Mouse (Mus musculus) cortical plate, adult 2 months (tissue): ENCODE data around the gene Ccdc59. TPM values are rescaled to one million over a fixed set of nuclear protein-coding genes. Genes with fewer than 3 reads are reported as not detected.

Experiments used
- H3K27ac ChIP-seq: fragments of 200-500 bp; 2 replicates; pipeline ENCODE4 v1.5.1; 2012; ENCODE audit warnings: low read length, control low read depth, inconsistent platforms; ENCODE audit not compliant: insufficient read depth
- H3K4me1 ChIP-seq: fragments of 200-500 bp; 2 replicates; pipeline ENCODE4 v1.6.1; 2011; ENCODE audit warnings: low read length; ENCODE audit not compliant: control insufficient read depth, insufficient read depth
- H3K4me3 ChIP-seq: fragments of 200-500 bp; 2 replicates; pipeline ENCODE4 v1.5.1; 2011; ENCODE audit warnings: mild to moderate bottlenecking, low read length, control low read depth; ENCODE audit not compliant: insufficient read depth
- CTCF ChIP-seq: fragments of 200-500 bp; IDR thresholded peaks from 2 replicates; pipeline ENCODE4 v1.5.1; 2011; ENCODE audit warnings: mild to moderate bottlenecking, control low read depth, low read length; ENCODE audit not compliant: insufficient read depth; ENCODE audit errors: extremely low read depth
- POLR2A ChIP-seq: fragments of 200-500 bp; IDR thresholded peaks from 2 replicates; pipeline ENCODE4 v1.6.1; 2011; ENCODE audit warnings: mild to moderate bottlenecking, low read length, control low read depth; ENCODE audit not compliant: insufficient read depth; ENCODE audit errors: extremely low read depth
- polyA plus RNA-seq: library from polyadenylated mRNA; depleted of rRNA; stranded (reverse); fragments of >200 nt; gene quantifications from 2 replicates; pipeline ENCODE4 v1.2.3, GENCODE M21; 2012; rRNA removed

The Ccdc59 gene
- 24.2 and 24.6 TPM in 2 replicates for polyA plus RNA-seq

- peak within 1 kb of the TSS; percentile 91 for H3K4me3 ChIP-seq
- peak; percentile 40 for TF ChIP-seq CTCF
- TF ChIP-seq POLR2A, result peak; percentile 57; the same call in 1 of the 2 replicates
- peaks cover 3% of the 10 kb centered on the region; the same call in 1 of the 2 replicates for H3K4me1 ChIP-seq
Measured at GRCm38 (mm10) chr10:105840928-105841888, at the start of gene Ccdc59, which contains the start of gene Mettl25. Gene Ccdc59, plus strand, starts transcription at chr10:105841067. Gene Mettl25, minus strand, starts transcription at chr10:105841380.

GRCm38 (mm10) chr10:105793776-105794552, 46.9 kb upstream of the Ccdc59 start:
- Histone ChIP-seq H3K4me1 (peaks cover 2% of the 10 kb centered on the region; the same call in 1 of the 2 replicates), H3K27ac (no peak overlapping the region), H3K4me3 (no peak overlapping the region)
- no peak for TF ChIP-seq CTCF
- TF ChIP-seq POLR2A, result no peak

More at GRCm38 (mm10) chr10:105840928-105841888, at the start of gene Ccdc59, which contains the start of gene Mettl25:
- peak within 1 kb of the TSS; percentile 96 for H3K27ac ChIP-seq

DNA sequence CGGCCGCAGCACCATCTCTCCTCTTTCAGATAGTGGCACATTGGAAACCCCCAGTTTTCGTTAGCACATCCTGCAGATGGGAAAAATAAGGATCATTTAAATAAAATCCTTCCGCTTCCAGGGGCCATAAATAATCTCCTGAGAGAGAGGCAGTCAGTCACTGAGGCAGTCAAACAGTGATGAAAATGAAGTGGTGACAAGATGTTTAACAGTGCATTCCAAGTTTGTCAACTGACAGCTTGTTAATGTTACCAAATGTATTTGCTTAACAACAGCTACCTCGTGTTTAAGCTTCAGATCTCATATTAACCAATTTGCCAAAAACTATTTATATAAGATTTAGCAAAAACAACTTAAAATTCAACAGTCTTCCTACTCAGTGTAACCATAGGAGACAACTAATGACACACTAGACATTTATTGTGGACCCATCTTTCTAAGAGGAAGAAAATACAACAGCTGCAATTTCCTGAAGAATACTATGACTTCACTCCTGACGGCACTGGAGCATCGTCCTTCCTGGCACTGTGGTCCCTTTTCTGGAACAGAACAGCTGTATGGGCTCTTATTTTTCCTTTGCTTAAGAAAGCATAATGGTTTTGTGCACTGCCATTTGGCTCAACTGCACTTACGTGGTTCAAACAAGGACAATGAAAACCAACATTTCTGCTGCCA, 43.5 kb upstream of the Ccdc59 start:
- H3K4me1 ChIP-seq, result no peaks in the 10 kb centered on the region; the same call in 1 of the 2 replicates
- no peak overlapping the region for H3K27ac ChIP-seq
- no peak overlapping the region for H3K4me3 ChIP-seq
- TF ChIP-seq POLR2A, result no peak
- TF ChIP-seq CTCF, result no peak

- H3K4me1 ChIP-seq, result no peaks in the 10 kb centered on the region; the same call in 1 of the 2 replicates
- H3K4me3 ChIP-seq, result no peak overlapping the region
- TF ChIP-seq POLR2A (no peak), CTCF (no peak)
- H3K27ac ChIP-seq, result no peak overlapping the region
Measured at GRCm38 (mm10) chr10:105801147-105801546, 39.7 kb upstream of the Ccdc59 start.

GRCm38 (mm10) chr10:105802132-105802531, 38.7 kb upstream of the Ccdc59 start:
- Histone ChIP-seq H3K27ac (no peak overlapping the region), H3K4me1 (no peaks in the 10 kb centered on the region; the same call in 1 of the 2 replicates), H3K4me3 (no peak overlapping the region)
- no peak for TF ChIP-seq CTCF
- no peak for TF ChIP-seq POLR2A

GRCm38 (mm10) chr10:105803461-105803860, 37.4 kb upstream of the Ccdc59 start:
- TF ChIP-seq POLR2A, result no peak
- no peak for TF ChIP-seq CTCF
- H3K27ac ChIP-seq, result no peak overlapping the region
- no peaks in the 10 kb centered on the region for H3K4me1 ChIP-seq
- H3K4me3 ChIP-seq, result no peak overlapping the region

GRCm38 (mm10) chr10:105806259-105807010, 34.4 kb upstream of the Ccdc59 start:
- no peak overlapping the region for H3K4me3 ChIP-seq
- no peak overlapping the region for H3K27ac ChIP-seq
- TF ChIP-seq POLR2A (no peak), CTCF (no peak)
- no peaks in the 10 kb centered on the region for H3K4me1 ChIP-seq

GRCm38 (mm10) chr10:105834627-105835228, 6.1 kb upstream of the Ccdc59 start:
- H3K27ac ChIP-seq, result no peak overlapping the region
- no peak overlapping the region for H3K4me3 ChIP-seq
- no peaks in the 10 kb centered on the region for H3K4me1 ChIP-seq
- TF ChIP-seq POLR2A (no peak), CTCF (peak; percentile 50; the same call in 1 of the 2 replicates)
